Mouse (Mus musculus) right cerebral cortex, postnatal 36 days (tissue): Measurements from ENCODE around the gene 1110017D15Rik.
A peak's percentile ranks its signal among the peaks of the same experiment; 100 is the strongest.
"Not testable (repeated sequence)": the region's sequence is repeated elsewhere in the genome, so short reads cannot be mapped to it uniquely, and the experiment has no call there.

ENCODE experiments used
- DNase-seq, 2 experiments: peaks; one replicate each; pipeline ENCODE4 v3.0.0; 2022; ENCODE audit warnings: low spot score in 2 of 2, mixed read lengths in 1 of 2

Gene 1110017D15Rik

DNA sequence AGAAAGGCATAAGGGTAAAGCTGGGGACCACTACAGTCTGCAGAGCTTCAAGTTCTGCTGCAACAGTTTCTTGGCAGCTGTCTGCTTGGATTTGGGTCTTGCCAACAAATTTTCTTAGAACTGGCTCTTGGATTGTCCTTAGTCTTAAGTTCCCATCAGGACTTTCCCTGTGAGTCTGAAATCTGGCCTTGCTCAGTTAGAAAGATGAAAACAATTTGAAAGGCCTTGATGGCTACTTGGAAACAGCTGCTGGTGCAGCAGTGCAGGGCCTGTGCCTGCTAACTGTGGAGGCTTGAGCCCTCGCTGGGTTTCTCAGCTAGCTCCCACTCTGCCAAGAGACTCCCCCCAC is 37.7 kb downstream of the 1110017D15Rik start:
- DNase-seq, result no peak

DNA sequence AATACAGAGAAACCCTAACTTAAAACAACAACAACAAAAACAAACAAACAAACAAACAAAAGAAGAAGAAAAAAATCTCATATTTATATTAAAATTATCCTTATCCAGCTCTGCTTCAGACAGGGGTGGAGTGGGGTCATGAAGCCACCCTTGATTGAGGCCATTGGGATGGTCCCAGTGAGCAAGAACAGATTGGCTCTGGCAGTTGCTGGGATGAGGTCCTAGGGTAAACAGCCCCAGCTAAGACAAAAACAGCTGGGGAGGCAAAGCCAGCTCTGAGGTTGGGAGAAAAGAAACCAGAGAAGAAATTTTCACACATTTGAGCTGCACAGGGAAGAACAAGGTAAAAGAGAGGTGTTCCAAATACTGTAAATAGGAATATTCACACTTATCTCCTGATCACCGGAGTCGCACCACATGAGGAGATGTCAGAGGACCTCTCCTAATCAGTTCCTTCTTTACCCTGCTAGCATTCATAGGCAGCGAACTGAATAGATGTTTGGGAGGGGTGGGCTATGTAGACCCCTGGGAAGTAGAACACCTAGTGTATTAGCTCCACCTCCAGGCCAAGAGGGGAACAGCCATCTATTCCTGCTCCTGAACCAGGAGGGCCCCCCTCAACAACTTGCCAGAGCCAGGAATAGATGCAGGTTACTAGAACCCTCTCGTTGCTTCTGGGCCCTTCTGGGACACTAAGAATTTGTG is 38.2 kb downstream of the 1110017D15Rik start:
- no peak for DNase-seq

DNA sequence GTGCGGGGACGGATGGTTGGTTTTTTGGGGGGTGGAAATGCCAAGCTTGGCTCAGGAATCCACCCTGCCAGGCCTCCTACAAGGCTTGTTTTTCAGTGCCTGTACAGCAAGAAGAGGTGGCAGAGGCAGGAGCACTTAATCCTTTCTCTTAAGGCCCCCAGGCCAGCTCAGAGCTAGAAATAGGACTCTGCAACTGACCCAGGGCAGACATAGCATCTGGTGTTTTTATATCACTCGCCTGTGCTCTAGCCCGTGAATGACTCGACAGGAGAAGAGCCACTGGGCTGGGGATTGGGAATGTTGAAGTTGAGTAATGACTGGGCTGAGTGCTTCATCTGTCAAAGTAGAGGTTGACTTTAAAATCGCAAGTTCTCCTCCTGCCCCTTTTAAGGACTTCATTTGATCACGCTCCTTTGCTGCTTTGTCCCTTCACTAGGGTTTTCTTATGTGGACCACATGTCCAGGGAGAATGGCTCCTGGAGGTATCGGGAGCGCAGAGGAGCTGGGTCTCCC is 39.4 kb downstream of the 1110017D15Rik start:
- DNase-seq, result no peak

DNA sequence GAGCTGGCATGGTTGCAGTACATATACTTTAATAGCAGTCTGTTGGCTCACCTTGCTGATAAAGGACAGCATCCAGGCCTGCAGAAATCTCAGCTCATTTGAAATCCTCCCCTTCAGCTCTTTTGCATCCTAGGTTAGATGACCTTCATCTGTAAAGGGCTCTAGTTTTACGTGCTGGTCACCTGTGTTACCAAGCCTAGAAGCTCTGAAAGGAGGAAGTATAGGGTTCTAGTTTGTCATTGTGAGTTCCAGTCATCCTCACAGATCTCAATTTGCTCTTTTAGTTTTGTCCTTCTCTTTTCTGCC is 45.8 kb downstream of the 1110017D15Rik start:
- DNase-seq, result no peak

DNA sequence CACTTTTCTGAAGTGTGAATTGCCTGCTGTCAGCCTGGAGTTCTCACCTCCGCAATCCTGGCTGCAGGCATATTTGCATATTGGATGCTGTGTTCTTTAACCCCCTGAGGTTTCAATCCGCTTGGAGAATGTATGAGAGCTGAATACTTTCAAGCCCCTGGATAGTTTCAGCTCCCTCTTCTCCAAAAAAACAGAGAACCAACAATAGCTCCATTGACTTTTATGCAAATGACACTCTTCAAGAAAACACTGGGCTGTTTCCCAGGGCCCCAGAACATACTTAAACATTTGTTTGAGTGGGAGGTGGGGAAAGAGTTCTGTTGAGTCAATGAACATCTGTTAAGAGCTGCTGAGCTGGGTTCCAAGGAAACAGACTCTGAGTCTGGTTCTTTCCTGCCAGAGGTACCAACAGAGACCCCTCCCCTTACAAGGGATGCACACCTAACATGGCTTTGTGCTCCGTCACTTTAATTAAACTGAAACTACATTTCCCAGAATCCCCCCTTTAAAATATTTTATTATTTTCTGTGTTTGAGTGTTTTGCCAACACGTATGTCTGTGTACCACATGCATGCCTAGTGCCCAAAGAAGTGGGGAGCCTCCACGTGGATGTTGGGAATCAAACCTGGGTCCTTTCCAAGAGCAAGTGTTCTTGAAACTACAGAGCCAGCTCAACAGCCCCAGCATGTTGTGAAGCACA is 46.3 kb downstream of the 1110017D15Rik start:
- DNase-seq, result peak; percentile 42 to 71

DNA sequence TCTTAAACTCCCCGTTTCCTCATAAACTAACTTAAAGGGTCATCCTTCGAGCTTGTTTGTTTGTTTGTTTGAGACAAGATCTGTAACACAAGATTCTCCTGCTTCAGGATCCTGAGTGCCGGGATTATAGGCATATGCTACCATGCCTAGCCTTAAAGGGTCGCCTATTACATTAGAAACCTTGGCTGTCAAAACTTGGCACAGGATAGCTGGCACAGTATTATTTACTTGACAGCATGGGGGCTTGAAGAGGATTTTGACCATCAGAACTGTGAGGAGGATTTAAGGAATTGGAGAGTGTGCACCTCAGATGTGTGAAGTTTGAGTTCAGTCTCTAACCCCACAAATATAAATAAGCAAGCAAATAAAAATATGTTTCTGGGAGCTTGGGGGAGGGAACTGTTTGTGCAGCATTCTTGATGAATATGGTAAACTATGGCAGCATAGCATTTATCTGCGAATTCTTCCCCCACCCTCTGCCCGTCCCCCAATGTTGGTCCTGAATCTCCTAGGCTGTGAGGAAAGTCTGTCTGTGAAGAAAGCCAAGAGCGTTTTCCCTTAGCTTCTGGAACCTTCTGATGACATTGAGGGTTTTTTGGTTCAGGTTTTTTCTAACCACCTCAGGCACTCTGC is 47.0 kb downstream of the 1110017D15Rik start:
- no peak for DNase-seq

DNA sequence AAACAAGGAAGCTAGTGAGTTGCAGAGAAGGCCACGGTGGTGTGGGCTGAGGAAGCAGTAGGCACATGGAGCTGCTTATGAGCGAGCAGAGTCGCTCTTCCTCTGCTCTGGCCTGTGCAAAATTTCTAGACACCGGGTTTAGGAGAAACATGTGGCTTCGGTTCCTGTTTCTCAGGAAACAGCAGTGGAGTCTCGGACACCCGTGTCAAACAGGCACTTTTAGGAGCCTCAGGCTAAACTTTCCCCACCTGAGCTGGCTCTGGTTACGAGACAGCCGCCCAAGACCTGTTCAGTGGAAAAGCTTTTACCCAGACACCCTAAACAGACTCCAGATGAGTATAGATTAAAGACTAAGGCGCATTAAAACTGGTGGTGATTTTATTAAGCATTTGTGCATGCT is 47.9 kb downstream of the 1110017D15Rik start:
- no peak for DNase-seq

DNA sequence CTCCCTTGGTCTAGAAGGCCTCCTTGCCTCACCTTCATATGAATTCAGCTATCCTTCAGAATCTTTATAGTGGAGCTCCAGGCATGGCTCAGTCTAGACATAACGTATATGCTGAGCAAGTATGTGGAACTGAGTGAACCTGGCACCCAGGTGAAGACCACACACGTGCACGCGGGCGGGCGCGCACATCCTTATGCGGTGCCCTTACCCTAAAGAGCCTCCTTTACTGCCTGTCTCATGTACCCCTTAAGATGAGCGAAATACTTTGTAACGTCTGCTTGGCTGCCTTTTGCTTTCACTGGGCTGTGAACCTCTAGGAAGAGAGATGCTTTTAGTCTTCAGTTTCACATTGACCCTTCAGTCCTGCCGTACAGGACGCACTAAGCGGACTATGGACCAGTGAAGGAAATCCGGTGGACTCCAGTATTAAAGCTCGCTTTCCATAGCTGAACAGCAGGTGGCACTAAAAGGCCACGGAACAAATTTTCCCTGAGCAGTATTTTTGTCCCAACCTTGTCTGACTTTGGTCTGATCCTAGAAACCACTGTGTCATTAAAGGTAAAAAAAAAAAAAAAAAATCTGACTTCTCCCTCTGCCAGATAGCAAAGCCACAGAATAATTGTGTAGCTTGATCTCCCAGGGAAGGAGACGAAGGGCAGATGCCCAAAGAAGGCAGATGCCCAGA is 48.6 kb downstream of the 1110017D15Rik start:
- no peak for DNase-seq

DNA sequence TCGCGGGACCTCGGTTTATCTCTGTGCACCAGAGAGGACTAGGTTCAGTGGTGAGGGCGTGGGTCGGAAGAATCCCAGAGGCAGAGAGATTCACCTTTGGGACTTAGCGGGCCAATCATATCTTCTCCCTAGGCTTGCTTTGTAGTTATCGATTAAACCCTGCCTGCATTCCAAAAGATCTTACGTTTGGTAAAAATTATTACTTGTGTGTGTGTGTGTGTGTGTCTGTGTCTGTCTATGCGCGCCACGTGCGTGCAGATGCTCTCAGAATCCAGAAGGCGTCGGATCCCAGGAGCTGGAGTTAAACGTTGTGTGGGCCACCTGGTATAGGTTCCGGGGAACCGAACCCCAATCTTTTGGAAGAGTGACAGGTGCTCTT is 51.9 kb downstream of the 1110017D15Rik start:
- DNase-seq, result no peak

DNA sequence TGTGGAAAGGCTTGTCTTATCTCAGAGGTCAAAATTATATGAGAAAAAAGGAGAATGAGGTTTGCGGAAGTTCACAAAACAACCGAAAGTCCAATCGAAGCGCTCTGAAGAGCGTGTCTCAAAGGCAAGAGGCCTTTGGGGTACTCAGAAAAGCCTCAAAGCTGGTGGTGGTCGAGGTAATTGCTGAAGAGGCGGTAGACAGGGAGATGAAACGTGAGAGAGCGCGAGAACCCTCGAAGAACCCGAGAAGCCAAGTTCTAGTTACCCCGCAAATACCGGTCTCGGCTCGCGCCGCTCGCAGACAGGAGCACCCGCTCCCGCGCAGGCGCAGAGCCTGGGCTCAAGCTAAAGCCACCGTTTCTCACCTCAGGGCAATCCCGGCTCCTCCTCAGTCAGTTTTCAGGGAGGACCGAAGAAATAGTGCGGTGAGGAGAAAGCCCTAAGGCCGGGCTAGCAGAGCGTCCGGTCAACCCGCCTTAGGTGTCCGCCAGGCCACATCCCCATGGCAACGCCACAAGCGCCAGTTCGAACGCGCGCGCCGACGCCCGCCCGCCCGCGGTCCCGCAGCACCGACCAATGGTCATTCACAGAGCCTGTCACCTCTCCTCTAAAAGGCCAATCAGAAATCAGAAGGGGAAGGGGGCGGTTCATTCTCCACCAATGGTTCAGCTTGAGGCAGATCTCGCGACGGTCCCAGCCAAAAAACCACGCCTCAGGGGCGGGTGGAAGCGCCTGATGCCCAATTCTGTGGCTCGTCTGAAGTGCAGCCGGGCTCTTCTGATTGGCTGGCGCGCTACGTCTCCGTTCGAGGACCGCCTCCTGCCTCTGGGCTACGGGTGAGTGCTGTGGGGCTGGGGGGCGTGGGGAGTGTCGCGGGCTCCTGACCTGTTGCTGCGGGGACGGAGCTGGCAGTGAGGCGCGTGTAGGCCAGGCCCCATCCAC is 52.5 kb downstream of the 1110017D15Rik start, which contains the start of the genes Kif24 and Nudt2:
Gene Kif24, minus strand, starts transcription at position 543 of the 942 bp plus-strand sequence.
Gene Nudt2, plus strand, starts transcription at position 807 of the 942 bp plus-strand sequence.
- DNase-seq, result peak; percentile 97 to 99

DNA sequence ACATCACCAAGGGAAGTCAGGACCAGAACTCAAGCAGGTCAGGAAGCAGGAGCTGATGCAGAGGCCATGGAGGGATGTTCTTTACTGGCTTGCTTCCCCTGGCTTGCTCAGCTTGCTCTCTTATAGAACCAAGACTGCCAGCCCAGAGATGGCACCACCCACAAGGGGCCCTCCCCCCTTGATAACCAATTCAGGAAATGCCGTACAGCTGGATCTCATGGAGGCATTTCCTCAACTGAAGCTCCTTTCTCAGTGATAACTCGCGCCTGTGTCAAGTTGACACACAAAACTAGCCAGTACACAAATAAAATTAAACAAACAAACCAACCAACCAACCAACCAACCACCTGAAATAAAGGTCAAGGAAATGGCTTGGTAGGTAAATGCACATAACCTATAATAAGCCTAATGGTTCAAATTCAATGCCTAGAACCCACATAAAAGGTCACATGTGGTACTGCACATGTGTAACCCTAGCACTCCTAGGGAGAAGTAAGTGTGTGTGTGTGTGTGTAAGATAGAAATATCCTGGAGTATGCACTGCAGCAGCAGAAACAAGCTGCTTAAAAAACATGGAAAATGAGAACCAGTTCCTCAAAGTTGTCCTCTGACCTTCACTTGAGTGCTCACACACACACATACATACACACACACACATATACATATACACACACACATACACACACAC is 53.9 kb downstream of the 1110017D15Rik start:
- not testable (repeated sequence) for DNase-seq

DNA sequence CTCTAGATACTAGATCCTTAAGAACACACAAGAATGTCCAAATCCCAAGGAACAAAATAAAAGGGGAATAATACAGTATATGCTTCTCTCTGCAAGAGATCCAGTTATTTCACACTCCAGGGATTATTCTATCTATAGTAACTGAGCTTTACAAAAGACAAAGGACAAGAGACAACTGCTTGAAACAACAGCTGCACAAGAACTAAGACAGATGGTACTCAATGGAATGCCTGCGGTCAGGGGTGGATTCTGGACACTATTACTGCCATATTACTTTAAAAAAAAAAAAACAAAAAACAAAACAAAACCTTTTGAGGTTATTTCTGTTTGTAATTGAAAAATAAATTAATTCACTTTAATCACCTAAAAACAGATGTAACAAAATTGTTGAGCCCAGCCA is 56.4 kb downstream of the 1110017D15Rik start:
- DNase-seq, result no peak
